19 mouse cellular contexts compared by ENCODE assay signal in genomic region chr15:12565281-12565680, GRCm38 (mm10).
DNase-seq lines count a peak whose midpoint lies in the region; ATAC-seq and TF ChIP-seq lines count a peak whose summit lies in the region.
"Had no signal": no experiment of that assay in that cellular context is flagged by ENCODE, and none has a peak within 500 bp of the region (broad histone marks: within the 10 kb centered on the region; RNA-seq: fewer than 3 reads in every experiment).

No protein-coding gene starts in this region.

- no peak overlapping the region for H3K9ac ChIP-seq in heart, embryonic 11.5 days (ENCODE audit: low read depth, low read length)
- no peak overlapping the region for H3K9ac ChIP-seq in liver, postnatal 0 days (replicated peaks)
- no peak overlapping the region for H3K9ac ChIP-seq in liver, embryonic 12.5 days
- H3K9ac ChIP-seq: forebrain, postnatal 0 days; hindbrain, embryonic 14.5 days; limb, embryonic 15.5 days; lung, embryonic 15.5 days had no signal

- DNase-seq in heart, adult 11 months, result peak; percentile 95
- no peak for DNase-seq in liver, postnatal 0 days
- no peak for DNase-seq in T-cell, adult 2 months (ENCODE audit: low spot score)
- DNase-seq in testis, postnatal 10 days (ENCODE audit: low spot score), result no peak
- DNase-seq: cerebellum, postnatal 10 days; forebrain, postnatal 0 days; gastrocnemius, postnatal 14 days; layer of hippocampus, adult 9-11 months; midbrain, embryonic 14.5 days had no signal

- H3K4me1 ChIP-seq in heart, embryonic 11.5 days (ENCODE audit: control insufficient read depth, insufficient read depth, low read length), result peaks cover 7% of the 10 kb centered on the region; the same call in 1 of the 2 replicates
- no peaks in the 10 kb centered on the region for H3K4me1 ChIP-seq in liver, postnatal 0 days (ENCODE audit: insufficient read depth)
- H3K4me1 ChIP-seq in liver, embryonic 12.5 days, result peaks cover 3% of the 10 kb centered on the region; the same call in 1 of the 2 replicates
- peaks cover 32% of the 10 kb centered on the region for H3K4me1 ChIP-seq in megakaryocyte, embryonic 14.5 days

- no peak overlapping the region for H3K4me3 ChIP-seq in heart, embryonic 11.5 days (ENCODE audit: low read depth, low read length)
- no peak overlapping the region for H3K4me3 ChIP-seq in liver, postnatal 0 days (ENCODE audit: low read depth, low read length)
- H3K4me3 ChIP-seq in liver, embryonic 12.5 days, result no peak overlapping the region
- H3K4me3 ChIP-seq in megakaryocyte, embryonic 14.5 days (replicated peaks), result peak overlapping the region; percentile 19
- H3K4me3 ChIP-seq: embryonic facial prominence, embryonic 10.5 days; erythroblast, embryonic 14.5 days; limb, embryonic 15.5 days; lung, embryonic 15.5 days had no signal

- H3K4me2 ChIP-seq in heart, embryonic 11.5 days, result no peak overlapping the region
- 0 out of 2 replicates have a peak overlapping the region, but pooled peaks have one; percentile 38 for H3K4me2 ChIP-seq in liver, postnatal 0 days (ENCODE audit: low read depth, low read length)
- H3K4me2 ChIP-seq in liver, embryonic 12.5 days, result no peak overlapping the region
- H3K4me2 ChIP-seq: hindbrain, embryonic 14.5 days; limb, embryonic 15.5 days; lung, embryonic 15.5 days had no signal

- no peak for TF ChIP-seq CTCF in liver, postnatal 0 days (IDR thresholded peaks at IDR 0.05; ENCODE audit: low read depth)

- WGBS in heart, embryonic 11.5 days (ENCODE audit: insufficient replicate concordance), result 80% methylated on average over 8 of the region's 8 CpGs
- 49% methylated on average over 8 of the region's 8 CpGs for WGBS in liver, postnatal 0 days (ENCODE audit: insufficient replicate concordance)
- WGBS in liver, embryonic 12.5 days (ENCODE audit: insufficient replicate concordance), result 36% methylated on average over 8 of the region's 8 CpGs

- 0 out of 2 replicates have a peak, but pooled peaks have one; percentile 6 for TF ChIP-seq EP300 in liver, postnatal 0 days (IDR thresholded peaks at IDR 0.05; ENCODE audit: low read depth)

- H3K27ac ChIP-seq in heart, embryonic 11.5 days (ENCODE audit: low read depth, low read length), result no peak overlapping the region
- H3K27ac ChIP-seq in liver, postnatal 0 days (ENCODE audit: low read depth), result no peak overlapping the region
- no peak overlapping the region for H3K27ac ChIP-seq in liver, embryonic 12.5 days
- H3K27ac ChIP-seq: embryonic facial prominence, embryonic 10.5 days; hindbrain, embryonic 14.5 days; limb, embryonic 15.5 days; lung, embryonic 15.5 days had no signal

- H3K27me3 ChIP-seq in heart, embryonic 11.5 days (ENCODE audit: control insufficient read depth, insufficient read depth, low read length), result no peaks in the 10 kb centered on the region
- no peaks in the 10 kb centered on the region for H3K27me3 ChIP-seq in liver, postnatal 0 days (ENCODE audit: insufficient read depth, low read length)
- H3K27me3 ChIP-seq in liver, embryonic 12.5 days (replicated peaks), result no peaks in the 10 kb centered on the region
- H3K27me3 ChIP-seq in megakaryocyte, embryonic 14.5 days (replicated peaks), result peaks cover 1% of the 10 kb centered on the region
- H3K27me3 ChIP-seq: limb, embryonic 15.5 days; lung, embryonic 15.5 days had no signal

- no peaks in the 10 kb centered on the region for H3K9me3 ChIP-seq in heart, embryonic 11.5 days (replicated peaks; ENCODE audit: control insufficient read depth, low read length)
- no peaks in the 10 kb centered on the region for H3K9me3 ChIP-seq in liver, postnatal 0 days (ENCODE audit: low read length)
- H3K9me3 ChIP-seq in liver, embryonic 12.5 days (replicated peaks), result no peaks in the 10 kb centered on the region
- H3K9me3 ChIP-seq in megakaryocyte, embryonic 14.5 days, result no peaks in the 10 kb centered on the region
- H3K9me3 ChIP-seq: embryonic facial prominence, embryonic 10.5 days; limb, embryonic 15.5 days; lung, embryonic 15.5 days had no signal

- no peak for ATAC-seq in heart, embryonic 11.5 days (replicated peaks; ENCODE audit: insufficient number of reproducible peaks, low FRiP score, low TSS enrichment)
- ATAC-seq in liver, postnatal 0 days, result no peak
- no peak for ATAC-seq in liver, embryonic 12.5 days
- ATAC-seq in common myeloid progenitor, adult 5-6 weeks (replicated peaks; ENCODE audit: low read depth, poor library complexity, severe bottlenecking), result peak; percentile 87
- ATAC-seq: forebrain, postnatal 0 days; intestine, embryonic 16.5 days had no signal

- H3K36me3 ChIP-seq in heart, embryonic 11.5 days (ENCODE audit: control insufficient read depth, insufficient read depth, low read length), result no peaks in the 10 kb centered on the region
- H3K36me3 ChIP-seq in liver, postnatal 0 days (replicated peaks; ENCODE audit: insufficient read depth, low read length), result no peaks in the 10 kb centered on the region
- H3K36me3 ChIP-seq in liver, embryonic 12.5 days, result no peaks in the 10 kb centered on the region
- H3K36me3 ChIP-seq in megakaryocyte, embryonic 14.5 days (replicated peaks; ENCODE audit: low read length), result no peaks in the 10 kb centered on the region
- H3K36me3 ChIP-seq: embryonic facial prominence, embryonic 10.5 days; limb, embryonic 15.5 days; lung, embryonic 15.5 days had no signal
